Mouse (Mus musculus): ENCODE results near the gene 9330182L06Rik.

DNA sequence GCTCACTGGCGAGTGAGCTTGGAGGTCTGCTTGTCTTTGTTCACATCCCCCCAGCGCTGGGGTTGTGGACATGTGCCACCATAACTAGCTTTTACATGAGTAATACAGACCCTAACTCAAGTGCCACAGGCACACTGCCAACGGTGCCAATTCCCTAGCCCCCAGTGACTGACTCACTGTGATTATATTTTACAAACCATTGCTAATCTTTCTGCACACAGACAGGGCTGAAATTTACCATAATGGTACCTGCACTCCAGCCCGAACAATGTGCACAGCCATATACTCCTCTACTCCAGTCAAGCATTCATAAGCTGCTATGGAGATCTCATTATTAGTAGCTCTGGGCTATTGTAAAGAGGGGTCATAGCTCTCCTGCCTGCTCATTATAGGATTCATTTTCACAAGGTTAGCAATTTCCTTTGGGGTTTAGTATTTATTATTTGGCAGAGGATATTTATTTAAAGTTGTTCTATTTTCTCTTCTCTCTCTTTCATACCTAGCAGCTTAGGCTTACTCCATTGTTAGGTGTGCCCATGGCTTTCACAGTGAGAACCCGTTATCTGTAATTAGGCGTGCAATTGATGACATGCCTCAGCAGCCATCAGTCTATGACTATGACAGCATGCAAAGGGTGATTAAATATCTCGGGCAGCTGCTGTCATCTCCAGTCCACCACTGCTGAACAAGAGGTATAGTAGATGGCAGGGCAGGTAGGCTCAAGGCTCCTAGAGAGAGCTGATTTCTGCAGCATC is 73.0 kb downstream of the 9330182L06Rik start:
- TF ChIP-seq CTCF (IDR thresholded peaks at IDR 0.05; ENCODE audit: borderline replicate concordance, control insufficient read depth, extremely low read depth, insufficient read depth, low read length, poor library complexity) = no peak
- no peak for TF ChIP-seq POLR2A (IDR thresholded peaks at IDR 0.05; ENCODE audit: control insufficient read depth, extremely low read depth, insufficient read depth, low read length, poor library complexity)

All from thymus, adult 2 months (tissue).